Mouse (Mus musculus) right cerebral cortex, postnatal 10 days (tissue): ENCODE measurements at regions not wholly inside any gene's neighbourhood (a gene's known extent, or its start where the extent isn't known, plus 50 kb on each side); places are given as distances from the start of the nearest gene placed in this dataset.

Experiments used
- DNase-seq, 2 experiments: peaks; one replicate each; pipeline ENCODE4 v3.0.0; 2021; ENCODE audit warnings: low spot score in 2 of 2

- no peak for DNase-seq
Observed at GRCm38 (mm10) chr15:97620261-97620660, 85.4 kb downstream of the Rpap3 start.

GRCm38 (mm10) chr15:97619764-97620163 lies 85.9 kb downstream of the Rpap3 start:
- no peak for DNase-seq

- DNase-seq: no peak
Observed at GRCm38 (mm10) chr15:97612325-97612724, 93.3 kb downstream of the Rpap3 start.

GRCm38 (mm10) chr15:97610767-97611166 lies 94.9 kb downstream of the Rpap3 start:
- DNase-seq: no peak

GRCm38 (mm10) chr15:97609496-97609895 lies 96.1 kb downstream of the Rpap3 start:
- no peak for DNase-seq

- DNase-seq: no peak
Observed at GRCm38 (mm10) chr15:97608651-97609050, 97.0 kb downstream of the Rpap3 start.

GRCm38 (mm10) chr15:97607617-97608206 lies 97.9 kb downstream of the Rpap3 start:
- peak in 1 of 2 experiments; percentile 35 for DNase-seq

- peak; percentile 85 to 86 for DNase-seq
Observed at GRCm38 (mm10) chr15:97606630-97607381, 98.8 kb downstream of the Rpap3 start.

- DNase-seq: no peak
Observed at GRCm38 (mm10) chr15:97606232-97606629, 99.4 kb downstream of the Rpap3 start.

- no peak for DNase-seq
Observed at GRCm38 (mm10) chr15:97605791-97606190, 99.8 kb downstream of the Rpap3 start.

GRCm38 (mm10) chr15:97603492-97603891 lies 102.1 kb downstream of the Rpap3 start:
- no peak for DNase-seq

- DNase-seq: no peak
Observed at GRCm38 (mm10) chr15:97598270-97598669, 107.4 kb downstream of the Rpap3 start.

- DNase-seq: no peak
Observed at GRCm38 (mm10) chr15:97596514-97597081, 109.0 kb downstream of the Rpap3 start.

- DNase-seq: no peak
Observed at GRCm38 (mm10) chr15:97595284-97595796, 110.3 kb downstream of the Rpap3 start.

- DNase-seq: no peak
Observed at GRCm38 (mm10) chr15:97593781-97594600, 111.6 kb downstream of the Rpap3 start.

- DNase-seq: no peak
Observed at GRCm38 (mm10) chr15:97592786-97593185, 112.8 kb downstream of the Rpap3 start.

GRCm38 (mm10) chr15:97591406-97591805 lies 114.2 kb downstream of the Rpap3 start:
- DNase-seq: no peak

GRCm38 (mm10) chr15:97590732-97591292 lies 114.8 kb downstream of the Rpap3 start:
- no peak for DNase-seq

GRCm38 (mm10) chr15:97587571-97588205 lies 117.9 kb downstream of the Rpap3 start:
- DNase-seq: no peak

- DNase-seq: peak; percentile 61 to 76
Observed at GRCm38 (mm10) chr15:97581724-97582154, 123.9 kb downstream of the Rpap3 start.

GRCm38 (mm10) chr15:97580726-97581125 lies 124.9 kb downstream of the Rpap3 start:
- DNase-seq: no peak
